Mouse (Mus musculus) frontal cortex, postnatal 25 days (tissue): Measurements from ENCODE around the gene Pign.

Experiments
- DNase-seq, 2 experiments: peaks; one replicate each; pipeline ENCODE4 v3.0.0; 2022; ENCODE audit warnings: low spot score in 2 of 2

The Pign gene

GRCm38 (mm10) chr1:105663171-105663961 is at the start of gene Pign, which contains the start of gene Relch:
Pign (minus strand) TSS chr1:105663677.
Relch (plus strand) TSS chr1:105663861.
- DNase-seq, result peak; percentile 82 to 94

- DNase-seq, result no peak
Observed at GRCm38 (mm10) chr1:105712822-105713221, 49.3 kb upstream of the Pign start.

GRCm38 (mm10) chr1:105711227-105711626 is 47.8 kb upstream of the Pign start:
- no peak for DNase-seq

- no peak for DNase-seq
Observed at GRCm38 (mm10) chr1:105709415-105709814, 45.9 kb upstream of the Pign start.

GRCm38 (mm10) chr1:105700984-105701530 is 37.6 kb upstream of the Pign start:
- no peak for DNase-seq

GRCm38 (mm10) chr1:105695581-105695980 is 32.1 kb upstream of the Pign start:
- no peak for DNase-seq

GRCm38 (mm10) chr1:105685501-105685900 is 22.0 kb upstream of the Pign start:
- DNase-seq, result no peak

- DNase-seq, result no peak
Observed at GRCm38 (mm10) chr1:105680587-105680986, 17.1 kb upstream of the Pign start.

GRCm38 (mm10) chr1:105674763-105675162 is 11.3 kb upstream of the Pign start:
- DNase-seq, result no peak

- DNase-seq, result no peak
Observed at GRCm38 (mm10) chr1:105669700-105670099, 6.2 kb upstream of the Pign start.

- DNase-seq, result peak in 1 of 2 experiments; percentile 9
Observed at GRCm38 (mm10) chr1:105663962-105664812, 710 bp upstream of the Pign start.

GRCm38 (mm10) chr1:105662820-105663170 is 682 bp downstream of the Pign start:
- DNase-seq, result no peak

- no peak for DNase-seq
Observed at GRCm38 (mm10) chr1:105660015-105660414, 3.5 kb downstream of the Pign start.

- DNase-seq, result no peak
Observed at GRCm38 (mm10) chr1:105653981-105654380, 9.5 kb downstream of the Pign start.

- no peak for DNase-seq
Observed at GRCm38 (mm10) chr1:105650650-105651049, 12.8 kb downstream of the Pign start.

- no peak for DNase-seq
Observed at GRCm38 (mm10) chr1:105644093-105644492, 19.4 kb downstream of the Pign start.

- no peak for DNase-seq
Observed at GRCm38 (mm10) chr1:105630481-105630880, 33.0 kb downstream of the Pign start.

GRCm38 (mm10) chr1:105589673-105590072 is 73.8 kb downstream of the Pign start:
- no peak for DNase-seq

GRCm38 (mm10) chr1:105588697-105589096 is 74.8 kb downstream of the Pign start:
- no peak for DNase-seq

- DNase-seq, result no peak
Observed at GRCm38 (mm10) chr1:105582800-105583199, 80.7 kb downstream of the Pign start.

GRCm38 (mm10) chr1:105580909-105581308 is 82.6 kb downstream of the Pign start:
- no peak for DNase-seq

- no peak for DNase-seq
Observed at GRCm38 (mm10) chr1:105566051-105566450, 97.4 kb downstream of the Pign start.
